Mouse (Mus musculus): ENCODE measurements at regions not wholly inside any gene's neighbourhood (a gene's known extent, or its start where the extent isn't known, plus 50 kb on each side); places are given as distances from the start of the nearest gene placed in this dataset.
"Not testable (repeated sequence)": the region's sequence is repeated elsewhere in the genome, so short reads cannot be mapped to it uniquely, and the experiment has no call there.

DNA sequence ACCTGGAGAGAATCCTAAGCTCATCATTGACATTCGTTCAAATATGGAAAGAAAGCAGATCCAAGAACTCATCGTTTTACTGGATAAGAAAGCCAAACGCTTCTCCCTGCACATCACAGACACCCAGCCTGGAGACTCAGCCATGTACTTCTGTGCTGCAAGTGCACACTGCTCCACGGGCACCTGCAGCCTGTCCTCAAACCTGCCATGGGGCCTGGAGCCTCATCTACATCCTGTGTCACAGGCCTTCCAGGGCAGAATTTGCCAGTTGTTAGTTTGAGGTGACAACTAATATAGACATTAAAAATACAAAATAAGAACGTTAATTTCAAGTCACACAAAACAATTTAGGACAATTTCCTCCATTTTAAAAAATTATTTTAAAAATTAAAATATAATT is 549.6 kb downstream of the Dad1 start:
- TF ChIP-seq CTCF (IDR thresholded peaks at IDR 0.05; ENCODE audit: borderline replicate concordance, control insufficient read depth, extremely low read depth, insufficient read depth, low read length, poor library complexity); POLR2A (IDR thresholded peaks at IDR 0.05; ENCODE audit: control insufficient read depth, extremely low read depth, insufficient read depth, low read length, poor library complexity): not testable (repeated sequence)
